Mouse (Mus musculus) neural tube, embryonic 13.5 days (tissue): ENCODE data around the gene Sapcd2. TPM values are rescaled to one million over a fixed set of nuclear protein-coding genes. Genes with fewer than 3 reads are reported as not detected.
A peak's percentile ranks its signal among the peaks of the same experiment; 100 is the strongest.

Experiments
- ATAC-seq: fragments of 200-750 bp; cut with Nextera tagmentation; 2 replicates; pipeline ENCODE4 v1.8.0; 2017; ENCODE audit warnings: low read depth, mild to moderate bottlenecking, moderate TSS enrichment, moderate library complexity
- H3K27ac ChIP-seq: fragments of 300-500 bp; sonication (generic); replicated peaks from 2 replicates; pipeline ENCODE4 v1.5.1; 2015; ENCODE audit warnings: moderate library complexity, mild to moderate bottlenecking, inconsistent platforms
- H3K27me3 ChIP-seq: fragments of 300-500 bp; sonication (generic); 2 replicates; pipeline ENCODE4 v1.6.1; 2015; ENCODE audit warnings: mild to moderate bottlenecking, inconsistent platforms
- H3K36me3 ChIP-seq: fragments of 300-500 bp; sonication (generic); 2 replicates; pipeline ENCODE4 v1.6.1; 2015; ENCODE audit warnings: mild to moderate bottlenecking, inconsistent platforms
- H3K4me1 ChIP-seq: fragments of 300-500 bp; sonication (generic); replicated peaks from 2 replicates; pipeline ENCODE4 v1.6.1; 2015; ENCODE audit warnings: inconsistent platforms
- H3K4me2 ChIP-seq: fragments of 300-500 bp; sonication (generic); 2 replicates; pipeline ENCODE4 v1.6.1; 2015; ENCODE audit warnings: inconsistent platforms, mild to moderate bottlenecking, moderate library complexity
- H3K4me3 ChIP-seq: fragments of 300-500 bp; sonication (generic); 2 replicates; pipeline ENCODE4 v1.5.1; 2015; ENCODE audit warnings: mild to moderate bottlenecking, inconsistent platforms
- H3K9ac ChIP-seq: fragments of 300-500 bp; sonication (generic); 2 replicates; pipeline ENCODE4 v1.6.1; 2015; ENCODE audit warnings: moderate library complexity, mild to moderate bottlenecking, inconsistent platforms
- H3K9me3 ChIP-seq: fragments of 300-500 bp; sonication (generic); 2 replicates; pipeline ENCODE4 v1.6.1; 2016; ENCODE audit warnings: inconsistent platforms
- WGBS: fragments of 180-500 bp; shearing (Covaris S2); methylation state at CpG from one replicate; pipeline ENCODE4 v1.1.7; 2015; 5-methylcytosine and 5-hydroxymethylcytosine counted together
- polyA plus RNA-seq: library from polyadenylated mRNA; unstranded; fragments of >200 nt; fragmentation: Nextera tagmentation; extraction: Ambion mirVana; gene quantifications from 2 replicates; pipeline ENCODE4 v1.2.1, GENCODE M21; 2015

The Sapcd2 gene
- polyA plus RNA-seq, 1 experiment from 2014 or later: 9.9 TPM

GRCm38 (mm10) chr2:25384492-25384891 is 12.4 kb downstream of the Sapcd2 start:
- Histone ChIP-seq H3K4me1 (no peaks in the 10 kb centered on the region), H3K36me3 (no peaks in the 10 kb centered on the region), H3K4me3 (no peak overlapping the region), H3K27ac (no peak overlapping the region), H3K9ac (no peak overlapping the region), H3K4me2 (no peak overlapping the region), H3K9me3 (no peaks in the 10 kb centered on the region), H3K27me3 (0 out of 2 replicates have a peak, but pooled peaks cover 5% of the 10 kb centered on the region)
- WGBS: 81% methylated on average over 5 of the region's 5 CpGs
- ATAC-seq: no peak

GRCm38 (mm10) chr2:25391266-25391665 is 19.1 kb downstream of the Sapcd2 start:
- no peaks in the 10 kb centered on the region for H3K9me3 ChIP-seq
- no peak for ATAC-seq
- H3K27me3 ChIP-seq: peaks cover 45% of the 10 kb centered on the region
- H3K4me1 ChIP-seq: peaks cover 23% of the 10 kb centered on the region
- H3K36me3 ChIP-seq: no peaks in the 10 kb centered on the region
- H3K9ac ChIP-seq: no peak overlapping the region
- 65% methylated on average over 5 of the region's 5 CpGs for WGBS
- H3K4me2 ChIP-seq: no peak overlapping the region
- no peak overlapping the region for H3K27ac ChIP-seq
- H3K4me3 ChIP-seq: no peak overlapping the region

DNA sequence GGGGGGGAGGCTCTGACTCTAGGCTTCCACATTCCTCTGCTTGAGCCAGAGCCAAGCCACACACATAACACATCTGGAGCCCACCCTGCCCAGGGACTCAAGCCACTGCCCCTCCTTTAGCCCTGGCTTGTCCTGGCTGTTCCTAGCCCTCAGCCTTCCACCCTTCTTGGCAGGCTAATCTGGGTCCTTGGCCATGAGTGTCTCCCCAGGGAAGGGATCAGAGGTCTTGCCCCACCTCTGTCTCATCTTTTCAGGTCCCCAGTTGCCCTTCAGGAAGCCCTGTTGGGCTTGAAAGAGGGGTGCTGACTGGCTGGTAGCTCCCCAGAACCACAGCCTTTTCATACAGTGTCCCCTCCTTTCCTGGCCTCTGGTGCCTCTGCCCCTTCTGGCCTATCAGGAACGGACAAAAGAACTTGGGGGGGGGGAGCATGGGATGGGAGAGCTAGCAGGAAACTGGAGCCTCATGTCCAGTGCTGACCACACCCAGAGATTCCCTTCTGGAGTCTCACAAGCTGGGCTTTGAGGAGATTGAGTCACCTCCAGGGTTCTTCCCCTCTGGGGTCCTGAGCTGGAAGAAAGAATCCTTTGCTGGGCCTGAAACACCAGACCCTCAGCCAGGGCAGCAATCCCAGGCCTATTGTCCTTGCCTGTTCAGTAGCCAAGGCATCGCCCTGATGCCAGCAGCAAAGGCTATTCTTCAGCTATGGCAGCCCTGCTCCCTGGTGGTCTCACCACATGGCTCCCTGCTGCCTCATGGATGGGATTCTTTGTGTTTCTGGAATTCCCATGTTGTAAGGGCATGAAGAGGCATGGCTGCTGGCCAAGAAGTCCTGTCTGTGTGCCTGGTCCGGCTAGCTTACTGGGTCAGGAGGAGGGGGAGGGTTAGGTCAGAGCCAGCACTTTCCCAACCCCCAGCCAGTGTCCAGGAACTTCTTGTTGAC is 22.4 kb downstream of the Sapcd2 start:
- H3K36me3 ChIP-seq: no peaks in the 10 kb centered on the region
- H3K4me1 ChIP-seq: peaks cover 26% of the 10 kb centered on the region
- H3K27ac ChIP-seq: peak overlapping the region; percentile 30; the same call in 1 of the 2 replicates
- no peak overlapping the region for H3K4me2 ChIP-seq
- H3K9me3 ChIP-seq: no peaks in the 10 kb centered on the region
- ATAC-seq: peak; percentile 64
- no peak overlapping the region for H3K9ac ChIP-seq
- WGBS: 28% methylated on average over 3 of the region's 3 CpGs
- H3K27me3 ChIP-seq: peaks cover 78% of the 10 kb centered on the region
- no peak overlapping the region for H3K4me3 ChIP-seq

GRCm38 (mm10) chr2:25395721-25396596 is 23.8 kb downstream of the Sapcd2 start, which contains the start of gene Entpd2:
Gene Entpd2 (plus strand): TSS chr2:25395874.
- Histone ChIP-seq H3K4me1 (peaks cover 33% of the 10 kb centered on the region), H3K9ac (peak within 1 kb of the TSS; percentile 60)
- no peak for ATAC-seq

DNA sequence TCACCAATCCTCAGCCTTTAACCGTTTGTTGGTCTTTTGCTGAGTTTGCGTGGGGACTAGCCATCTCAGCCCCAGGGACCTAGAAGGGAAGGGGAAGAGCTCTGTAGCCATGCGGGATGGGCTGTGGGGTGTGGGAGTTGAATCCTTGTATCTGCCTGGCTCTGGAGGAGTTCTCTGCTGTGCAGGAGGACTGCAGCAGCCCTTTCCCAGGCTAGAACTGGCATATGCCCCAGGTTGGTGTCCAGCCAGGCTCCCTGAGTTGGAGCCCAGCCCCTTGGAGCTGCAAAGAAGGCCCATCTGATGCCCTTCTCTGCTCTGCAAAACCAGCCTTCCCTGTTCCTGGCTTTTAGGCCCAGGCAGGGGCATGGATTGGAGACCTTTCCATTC is 24.5 kb downstream of the Sapcd2 start:
- WGBS: 37% methylated on average over 3 of the region's 3 CpGs
- no peaks in the 10 kb centered on the region for H3K9me3 ChIP-seq

More at GRCm38 (mm10) chr2:25395721-25396596, 23.8 kb downstream of the Sapcd2 start, which contains the start of gene Entpd2:
- Histone ChIP-seq H3K27ac (no peak within 1 kb of the TSS; the same call in 1 of the 2 replicates), H3K4me3 (peak within 1 kb of the TSS; percentile 35), H3K36me3 (no peaks in the 10 kb centered on the region), H3K9me3 (no peaks in the 10 kb centered on the region), H3K4me2 (peak within 1 kb of the TSS; percentile 62), H3K27me3 (peaks cover 92% of the 10 kb centered on the region)
- WGBS: 1% methylated on average over 57 of the region's 57 CpGs

DNA sequence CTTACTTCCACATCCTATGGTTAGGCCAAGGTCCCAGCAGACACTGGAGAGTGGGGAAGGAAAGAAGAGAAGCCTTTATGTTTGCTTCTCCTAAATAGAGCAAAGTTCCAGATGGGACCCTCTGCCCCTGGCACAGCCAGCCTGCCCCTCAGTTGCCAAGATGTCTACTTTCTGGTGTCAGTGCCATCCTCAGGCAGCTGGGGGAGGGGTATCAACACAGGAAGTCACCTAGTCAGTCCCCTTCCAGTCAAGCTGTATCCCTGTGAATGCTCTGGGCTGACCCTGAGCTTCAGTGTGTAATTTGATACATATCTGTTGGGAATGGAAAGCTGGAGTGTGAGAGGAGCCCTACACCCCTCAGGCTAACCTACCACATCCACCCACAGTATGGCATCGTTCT is 24.9 kb downstream of the Sapcd2 start:
- Histone ChIP-seq H3K27me3 (peaks cover 95% of the 10 kb centered on the region), H3K4me2 (peak overlapping the region; percentile 62; the same call in 1 of the 2 replicates), H3K4me3 (peak overlapping the region; percentile 35; the same call in 1 of the 2 replicates), H3K36me3 (no peaks in the 10 kb centered on the region), H3K4me1 (peaks cover 31% of the 10 kb centered on the region), H3K9me3 (no peaks in the 10 kb centered on the region), H3K9ac (no peak overlapping the region), H3K27ac (no peak overlapping the region)
- WGBS: 73% methylated on average over 1 of the region's 1 CpGs
- no peak for ATAC-seq

More for the DNA sequence above, 24.5 kb downstream of the Sapcd2 start:
- H3K9ac ChIP-seq: 0 out of 2 replicates have a peak overlapping the region, but pooled peaks have one; percentile 60
- no peaks in the 10 kb centered on the region for H3K36me3 ChIP-seq
- H3K4me1 ChIP-seq: peaks cover 31% of the 10 kb centered on the region
- ATAC-seq: no peak
- peak overlapping the region; percentile 35 for H3K4me3 ChIP-seq
- H3K4me2 ChIP-seq: peak overlapping the region; percentile 62
- H3K27me3 ChIP-seq: peaks cover 97% of the 10 kb centered on the region
- H3K27ac ChIP-seq: no peak overlapping the region

- no peak for ATAC-seq
- Histone ChIP-seq H3K4me2 (no peak overlapping the region), H3K27me3 (peaks cover 84% of the 10 kb centered on the region), H3K36me3 (no peaks in the 10 kb centered on the region), H3K4me3 (no peak overlapping the region), H3K9me3 (no peaks in the 10 kb centered on the region), H3K4me1 (peaks cover 37% of the 10 kb centered on the region), H3K27ac (no peak overlapping the region), H3K9ac (no peak overlapping the region)
- 93% methylated on average over 7 of the region's 7 CpGs for WGBS
These were observed 25.9 kb downstream of the Sapcd2 start for GRCm38 (mm10) chr2:25398065-25398464.

GRCm38 (mm10) chr2:25399051-25399450 is 26.9 kb downstream of the Sapcd2 start, which contains the start of gene Npdc1:
Gene Npdc1 (plus strand): TSS chr2:25399351.
- H3K4me2 ChIP-seq: peak within 1 kb of the TSS; percentile 48
- 0 out of 2 replicates have a peak within 1 kb of the TSS, but pooled peaks have one; percentile 60 for H3K9ac ChIP-seq
- H3K27me3 ChIP-seq: peaks cover 74% of the 10 kb centered on the region
- H3K9me3 ChIP-seq: no peaks in the 10 kb centered on the region
- H3K27ac ChIP-seq: no peak within 1 kb of the TSS
- WGBS: 61% methylated on average over 8 of the region's 8 CpGs
- no peak within 1 kb of the TSS for H3K4me3 ChIP-seq
- ATAC-seq: no peak
- no peaks in the 10 kb centered on the region for H3K36me3 ChIP-seq
- peaks cover 41% of the 10 kb centered on the region for H3K4me1 ChIP-seq

DNA sequence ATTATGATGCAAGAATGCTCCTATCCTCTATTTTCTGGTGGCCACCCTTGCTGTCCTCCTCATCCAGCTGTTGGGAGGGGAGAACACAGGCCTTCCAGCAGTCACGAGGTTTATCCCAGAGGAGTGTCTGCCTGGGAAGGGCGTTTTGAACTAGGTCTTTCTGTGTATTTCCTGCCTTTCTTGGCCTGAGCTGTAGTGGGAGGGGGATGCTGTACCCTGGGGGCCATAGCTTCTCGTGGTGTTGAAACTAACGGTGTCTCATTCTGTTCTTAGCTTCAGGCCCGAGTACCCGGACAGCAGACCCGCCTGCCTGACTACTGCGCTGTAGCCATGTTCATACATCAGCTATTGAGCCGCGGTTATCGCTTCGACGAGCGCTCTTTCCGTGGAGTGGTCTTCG is 28.2 kb downstream of the Sapcd2 start:
- Histone ChIP-seq H3K9me3 (no peaks in the 10 kb centered on the region), H3K4me2 (peak overlapping the region; percentile 48), H3K36me3 (no peaks in the 10 kb centered on the region), H3K27me3 (peaks cover 62% of the 10 kb centered on the region), H3K27ac (no peak overlapping the region), H3K4me1 (peaks cover 43% of the 10 kb centered on the region), H3K9ac (peak overlapping the region; percentile 60), H3K4me3 (peak overlapping the region; percentile 27)
- no peak for ATAC-seq
- 20% methylated on average over 16 of the region's 16 CpGs for WGBS

GRCm38 (mm10) chr2:25400764-25401163 is 28.6 kb downstream of the Sapcd2 start:
- Histone ChIP-seq H3K4me2 (peak overlapping the region; percentile 48), H3K4me3 (peak overlapping the region; percentile 27), H3K36me3 (no peaks in the 10 kb centered on the region), H3K27ac (no peak overlapping the region), H3K9ac (peak overlapping the region; percentile 60), H3K27me3 (peaks cover 57% of the 10 kb centered on the region), H3K9me3 (no peaks in the 10 kb centered on the region), H3K4me1 (peaks cover 43% of the 10 kb centered on the region)
- ATAC-seq: no peak
- 3% methylated on average over 17 of the region's 17 CpGs for WGBS

GRCm38 (mm10) chr2:25402377-25402971 is 30.4 kb downstream of the Sapcd2 start:
- peaks cover 40% of the 10 kb centered on the region for H3K27me3 ChIP-seq
- H3K9ac ChIP-seq: peak overlapping the region; percentile 99
- H3K4me3 ChIP-seq: peak overlapping the region; percentile 96
- no peaks in the 10 kb centered on the region for H3K9me3 ChIP-seq
- H3K36me3 ChIP-seq: peaks cover 13% of the 10 kb centered on the region
- WGBS: 0% methylated on average over 13 of the region's 13 CpGs
- H3K4me1 ChIP-seq: peaks cover 47% of the 10 kb centered on the region
- ATAC-seq: peak; percentile 37
- peak overlapping the region; percentile 79 for H3K4me2 ChIP-seq
- H3K27ac ChIP-seq: peak overlapping the region; percentile 94
